In genomic region chr14:55879623-55880022, GRCm38 (mm10) we compare ENCODE assay signal across 9 mouse cellular contexts. TPM values are rescaled to one million over a fixed set of nuclear protein-coding genes. Genes with fewer than 3 reads are reported as not detected.
DNase-seq lines count a peak whose midpoint lies in the region; ATAC-seq and TF ChIP-seq lines count a peak whose summit lies in the region.
"Had no signal": no experiment of that assay in that cellular context is flagged by ENCODE, and none has a peak within 500 bp of the region (broad histone marks: within the 10 kb centered on the region; RNA-seq: fewer than 3 reads in every experiment).

No protein-coding gene starts in this region.

- no peaks in the 10 kb centered on the region for H3K36me3 ChIP-seq in heart, embryonic 12.5 days
- H3K36me3 ChIP-seq in forebrain, embryonic 16.5 days (ENCODE audit: control insufficient read depth, insufficient read depth): no peaks in the 10 kb centered on the region
- H3K36me3 ChIP-seq: liver, embryonic 13.5 days had no signal

- 0 out of 2 replicates have a peak, but pooled peaks have one; percentile 29 for TF ChIP-seq CTCF in bone marrow macrophage, adult 2 months (IDR thresholded peaks at IDR 0.05; ENCODE audit: low read depth, low read length)

- no peak overlapping the region for H3K4me2 ChIP-seq in heart, embryonic 12.5 days
- H3K4me2 ChIP-seq in forebrain, embryonic 16.5 days (ENCODE audit: low read length): no peak overlapping the region
- H3K4me2 ChIP-seq: liver, embryonic 13.5 days had no signal

- no peak overlapping the region for H3K27ac ChIP-seq in heart, embryonic 12.5 days (ENCODE audit: poor library complexity, severe bottlenecking)
- H3K27ac ChIP-seq in bone marrow macrophage, adult 2 months (ENCODE audit: insufficient read depth, low read depth, low read length): no peak overlapping the region
- no peak overlapping the region for H3K27ac ChIP-seq in forebrain, embryonic 16.5 days (ENCODE audit: low read length)
- H3K27ac ChIP-seq: liver, embryonic 13.5 days had no signal

- H3K27me3 ChIP-seq in heart, embryonic 12.5 days (replicated peaks): no peaks in the 10 kb centered on the region
- no peaks in the 10 kb centered on the region for H3K27me3 ChIP-seq in forebrain, embryonic 16.5 days (replicated peaks; ENCODE audit: control insufficient read depth, insufficient read depth, low read length)

- H3K4me3 ChIP-seq in heart, embryonic 12.5 days: no peak overlapping the region
- no peak overlapping the region for H3K4me3 ChIP-seq in bone marrow macrophage, adult 2 months (ENCODE audit: insufficient read depth, low read length)
- H3K4me3 ChIP-seq in forebrain, embryonic 16.5 days (replicated peaks; ENCODE audit: low read length): no peak overlapping the region
- H3K4me3 ChIP-seq: liver, embryonic 13.5 days had no signal

- no peaks in the 10 kb centered on the region for H3K9me3 ChIP-seq in heart, embryonic 12.5 days (replicated peaks)
- no peaks in the 10 kb centered on the region for H3K9me3 ChIP-seq in forebrain, embryonic 16.5 days (ENCODE audit: control insufficient read depth, low read length)
- H3K9me3 ChIP-seq: liver, embryonic 13.5 days had no signal

- no peak for TF ChIP-seq POLR2A in bone marrow macrophage, adult 2 months (IDR thresholded peaks at IDR 0.05; ENCODE audit: borderline replicate concordance, low read depth, low read length)

- no peak for ATAC-seq in heart, embryonic 12.5 days (ENCODE audit: insufficient number of reproducible peaks, low FRiP score)
- ATAC-seq in forebrain, embryonic 16.5 days: peak; percentile 63; the same call in 1 of the 2 replicates

- H3K9ac ChIP-seq in heart, embryonic 12.5 days: no peak overlapping the region
- no peak overlapping the region for H3K9ac ChIP-seq in forebrain, embryonic 16.5 days (replicated peaks; ENCODE audit: low read depth, low read length)
- H3K9ac ChIP-seq: liver, embryonic 13.5 days had no signal

- WGBS in heart, embryonic 12.5 days: 38% methylated on average over 1 of the region's 1 CpGs
- 34% methylated on average over 1 of the region's 1 CpGs for WGBS in forebrain, embryonic 16.5 days

- peak; percentile 66 to 72 for DNase-seq in heart, adult 18-20 months
- peak; percentile 91 for DNase-seq in CD4-positive, CD25-positive, alpha-beta regulatory T cell, adult 2 months (ENCODE audit: low read depth, low spot score)
- peak; percentile 91 to 93 for DNase-seq in kidney, postnatal 4 days
- peak; percentile 82 for DNase-seq in lung, postnatal 25 days (ENCODE audit: low spot score)
- peak; percentile 69 to 74 for DNase-seq in spleen, postnatal 36 days (ENCODE audit: low spot score in 2 of 2)
- DNase-seq: liver, embryonic 13.5 days had no signal

- H3K4me1 ChIP-seq in heart, embryonic 12.5 days (replicated peaks): peaks cover 24% of the 10 kb centered on the region
- peaks cover 7% of the 10 kb centered on the region for H3K4me1 ChIP-seq in bone marrow macrophage, adult 2 months (ENCODE audit: control insufficient read depth, insufficient read depth, low read length)
- peaks cover 9% of the 10 kb centered on the region; the same call in 1 of the 2 replicates for H3K4me1 ChIP-seq in forebrain, embryonic 16.5 days (replicated peaks; ENCODE audit: control insufficient read depth, insufficient read depth, low read length)

RNA-seq across cellular contexts. Expression of gene Cbln3, which starts 4.6 kb away (rescaled TPM):
- not detected for total RNA-seq in heart, adult 18-20 months (2021)
- polyA plus RNA-seq in heart, embryonic 12.5 days (2016; fragmentation: Nextera tagmentation; extraction: Ambion mirVana): 0.32 and 0.57 TPM in 2 replicates
- 0.16 TPM in 1 of 2 replicates, not detected in the other for polyA plus RNA-seq in bone marrow macrophage, adult 2 months (2012; ENCODE audit: insufficient read depth, insufficient read length, missing spikeins)
- polyA plus RNA-seq in forebrain, embryonic 16.5 days (2015; fragmentation: Nextera tagmentation; extraction: Ambion mirVana): 0.14 and 0.21 TPM in 2 replicates

RNA-seq across cellular contexts. Expression of gene Khnyn, which starts 5.1 kb away (rescaled TPM):
- total RNA-seq in heart, adult 18-20 months (2021): 10 to 100 TPM in 1 of 2 experiments, 1 to 10 TPM in 1; 8.6 to 10.0 TPM
- 19.8 TPM in 2 replicates for polyA plus RNA-seq in heart, embryonic 12.5 days (2016; fragmentation: Nextera tagmentation; extraction: Ambion mirVana)
- 26.8 and 28.9 TPM in 2 replicates for polyA plus RNA-seq in bone marrow macrophage, adult 2 months (2012; ENCODE audit: insufficient read depth, insufficient read length, missing spikeins)
- polyA plus RNA-seq in forebrain, embryonic 16.5 days (2015; fragmentation: Nextera tagmentation; extraction: Ambion mirVana): 10.3 and 11.1 TPM in 2 replicates

RNA-seq across cellular contexts. Expression of gene Sdr39u1, which starts 20.5 kb away (rescaled TPM):
- total RNA-seq in heart, adult 18-20 months (2021): 100 to 1,000 TPM; 119 to 138 TPM
- polyA plus RNA-seq in heart, embryonic 12.5 days (2016; fragmentation: Nextera tagmentation; extraction: Ambion mirVana): 38.2 and 40.4 TPM in 2 replicates
- polyA plus RNA-seq in bone marrow macrophage, adult 2 months (2012; ENCODE audit: insufficient read depth, insufficient read length, missing spikeins): 2.0 and 3.2 TPM in 2 replicates
- 102 and 128 TPM in 2 replicates for polyA plus RNA-seq in forebrain, embryonic 16.5 days (2015; fragmentation: Nextera tagmentation; extraction: Ambion mirVana)

RNA-seq across cellular contexts. Expression of gene Nynrin, which starts 25.8 kb away (rescaled TPM):
- 1 to 10 TPM; 7.2 to 7.4 TPM for total RNA-seq in heart, adult 18-20 months (2021)
- 33.3 and 38.2 TPM in 2 replicates for polyA plus RNA-seq in heart, embryonic 12.5 days (2016; fragmentation: Nextera tagmentation; extraction: Ambion mirVana)
- polyA plus RNA-seq in bone marrow macrophage, adult 2 months (2012; ENCODE audit: insufficient read depth, insufficient read length, missing spikeins): 2.3 and 3.2 TPM in 2 replicates
- polyA plus RNA-seq in forebrain, embryonic 16.5 days (2015; fragmentation: Nextera tagmentation; extraction: Ambion mirVana): 11.3 and 13.2 TPM in 2 replicates

RNA-seq across cellular contexts. Expression of gene Nfatc4, which starts 56.7 kb away (rescaled TPM):
- total RNA-seq in heart, adult 18-20 months (2021): 1 to 10 TPM; 2.5 to 4.0 TPM
- polyA plus RNA-seq in heart, embryonic 12.5 days (2016; fragmentation: Nextera tagmentation; extraction: Ambion mirVana): 17.5 and 18.6 TPM in 2 replicates
- 0.36 and 0.99 TPM in 2 replicates for polyA plus RNA-seq in bone marrow macrophage, adult 2 months (2012; ENCODE audit: insufficient read depth, insufficient read length, missing spikeins)
- 11.7 and 12.3 TPM in 2 replicates for polyA plus RNA-seq in forebrain, embryonic 16.5 days (2015; fragmentation: Nextera tagmentation; extraction: Ambion mirVana)
